Mouse (Mus musculus): Measurements from ENCODE around the gene Draxin. TPM values are rescaled to one million over a fixed set of nuclear protein-coding genes. Genes with fewer than 3 reads are reported as not detected.

Gene Draxin
- total and polyA plus RNA-seq, 2 experiments from 2014 or later: 0.01 TPM; not detected in 1

- no peak overlapping the region for H3K4me2 ChIP-seq (ENCODE audit: low read depth, low read length)
- H3K9ac ChIP-seq (replicated peaks; ENCODE audit: low read depth, low read length): no peak overlapping the region
- no peak for ATAC-seq (ENCODE audit: insufficient read depth, low read depth)
- H3K9me3 ChIP-seq (replicated peaks; ENCODE audit: control insufficient read depth, low read length): no peaks in the 10 kb centered on the region
- no peak overlapping the region for H3K27ac ChIP-seq (ENCODE audit: low read depth)
- peaks cover 21% of the 10 kb centered on the region for H3K4me1 ChIP-seq (ENCODE audit: control insufficient read depth, insufficient read depth)
- H3K27me3 ChIP-seq (ENCODE audit: control insufficient read depth, insufficient read depth, low read length): no peaks in the 10 kb centered on the region
- H3K36me3 ChIP-seq (replicated peaks; ENCODE audit: control insufficient read depth, insufficient read depth, low read length): peaks cover 25% of the 10 kb centered on the region
- DNase-seq (ENCODE audit: low spot score): no peak
- TF ChIP-seq EP300 (IDR thresholded peaks at IDR 0.05; ENCODE audit: low read depth): no peak
- no peak for TF ChIP-seq CTCF (IDR thresholded peaks at IDR 0.05; ENCODE audit: low read depth)
- WGBS: 88% methylated on average over 10 of the region's 10 CpGs
- H3K4me3 ChIP-seq (ENCODE audit: low read depth, low read length): no peak overlapping the region
These were observed 49.3 kb downstream of the Draxin start for GRCm38 (mm10) chr4:148081201-148081600.

DNA sequence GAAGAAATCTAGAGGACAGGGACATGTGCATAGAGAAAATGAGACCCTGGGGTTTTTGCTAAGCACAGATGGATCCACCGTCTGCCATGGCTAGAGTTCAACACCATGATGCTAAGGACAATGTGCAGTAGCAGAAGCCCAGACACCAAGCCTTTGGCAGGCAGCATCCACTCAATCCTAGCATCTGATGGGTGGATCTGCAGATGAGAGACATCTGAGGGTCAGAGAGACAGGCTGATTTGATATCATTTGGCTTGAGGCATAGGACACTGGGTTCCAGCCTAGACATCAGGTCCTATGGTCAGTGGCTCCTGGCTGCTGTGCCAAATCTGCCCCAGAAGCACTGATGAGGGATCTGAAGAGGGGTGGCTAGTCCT lies 49.9 kb downstream of the Draxin start:
- peaks cover 25% of the 10 kb centered on the region for H3K36me3 ChIP-seq (replicated peaks; ENCODE audit: control insufficient read depth, insufficient read depth, low read length)
- H3K4me1 ChIP-seq (ENCODE audit: control insufficient read depth, insufficient read depth): peaks cover 19% of the 10 kb centered on the region
- no peaks in the 10 kb centered on the region for H3K27me3 ChIP-seq (ENCODE audit: control insufficient read depth, insufficient read depth, low read length)
- 86% methylated on average over 1 of the region's 1 CpGs for WGBS
- H3K4me2 ChIP-seq (ENCODE audit: low read depth, low read length): no peak overlapping the region
- H3K4me3 ChIP-seq (ENCODE audit: low read depth, low read length): no peak overlapping the region
- H3K9me3 ChIP-seq (replicated peaks; ENCODE audit: control insufficient read depth, low read length): no peaks in the 10 kb centered on the region
- no peak for TF ChIP-seq CTCF (IDR thresholded peaks at IDR 0.05; ENCODE audit: low read depth)
- TF ChIP-seq EP300 (IDR thresholded peaks at IDR 0.05; ENCODE audit: low read depth): no peak
- H3K27ac ChIP-seq (ENCODE audit: low read depth): no peak overlapping the region
- DNase-seq (ENCODE audit: low spot score) (no peak), ATAC-seq (ENCODE audit: insufficient read depth, low read depth) (no peak)
- H3K9ac ChIP-seq (replicated peaks; ENCODE audit: low read depth, low read length): no peak overlapping the region

DNA sequence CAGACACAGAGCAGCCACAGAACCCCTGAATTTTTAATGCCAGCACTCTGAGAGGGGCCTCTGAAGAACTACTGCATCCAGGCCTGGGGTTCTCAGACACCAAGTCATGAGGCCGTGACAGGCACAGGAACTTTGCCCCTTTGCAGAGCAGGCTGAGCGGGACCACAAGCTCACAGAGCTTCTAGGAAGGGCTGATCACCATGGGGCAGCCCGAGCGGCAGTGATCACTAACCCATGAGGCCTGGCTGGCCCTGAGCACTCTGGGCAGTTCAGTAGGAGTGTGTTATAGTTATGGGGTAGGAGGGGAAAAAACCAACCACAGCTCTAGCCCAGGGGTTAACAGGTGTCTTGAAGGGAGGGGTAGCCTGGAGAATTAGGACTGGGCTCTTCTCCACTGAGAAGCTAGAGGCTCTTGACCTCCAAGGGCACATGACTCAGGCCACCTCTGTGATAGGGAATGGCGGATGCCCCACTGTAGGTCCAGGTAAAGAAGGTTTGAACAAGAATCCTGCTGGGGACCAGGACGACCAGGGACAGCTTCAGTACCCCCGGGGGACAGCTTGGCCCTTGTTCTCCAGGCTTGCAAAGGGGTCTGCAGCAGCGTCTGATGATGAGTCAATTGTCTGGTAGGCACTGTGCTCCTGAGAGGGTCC lies 50.4 kb downstream of the Draxin start:
- 91% methylated on average over 8 of the region's 8 CpGs for WGBS
- no peak for ATAC-seq (ENCODE audit: insufficient read depth, low read depth)

GRCm38 (mm10) chr4:148079212-148079611 lies 51.3 kb downstream of the Draxin start:
- peaks cover 12% of the 10 kb centered on the region for H3K4me1 ChIP-seq (ENCODE audit: control insufficient read depth, insufficient read depth)
- no peak overlapping the region for H3K27ac ChIP-seq (ENCODE audit: low read depth)
- H3K4me2 ChIP-seq (ENCODE audit: low read depth, low read length): no peak overlapping the region
- H3K9me3 ChIP-seq (replicated peaks; ENCODE audit: control insufficient read depth, low read length): no peaks in the 10 kb centered on the region
- no peak for ATAC-seq (ENCODE audit: insufficient read depth, low read depth)
- H3K9ac ChIP-seq (replicated peaks; ENCODE audit: low read depth, low read length): no peak overlapping the region
- H3K36me3 ChIP-seq (replicated peaks; ENCODE audit: control insufficient read depth, insufficient read depth, low read length): peaks cover 25% of the 10 kb centered on the region
- no peak for DNase-seq (ENCODE audit: low spot score)
- H3K4me3 ChIP-seq (ENCODE audit: low read depth, low read length): no peak overlapping the region
- 69% methylated on average over 6 of the region's 6 CpGs for WGBS
- H3K27me3 ChIP-seq (ENCODE audit: control insufficient read depth, insufficient read depth, low read length): no peaks in the 10 kb centered on the region
- TF ChIP-seq CTCF (IDR thresholded peaks at IDR 0.05; ENCODE audit: low read depth) (peak; percentile 19), EP300 (IDR thresholded peaks at IDR 0.05; ENCODE audit: low read depth) (no peak)

More for the DNA sequence above, 50.4 kb downstream of the Draxin start:
- Histone ChIP-seq H3K4me1 (ENCODE audit: control insufficient read depth, insufficient read depth) (peaks cover 16% of the 10 kb centered on the region), H3K4me2 (ENCODE audit: low read depth, low read length) (no peak overlapping the region), H3K27ac (ENCODE audit: low read depth) (no peak overlapping the region), H3K9me3 (replicated peaks; ENCODE audit: control insufficient read depth, low read length) (no peaks in the 10 kb centered on the region), H3K9ac (replicated peaks; ENCODE audit: low read depth, low read length) (no peak overlapping the region), H3K36me3 (replicated peaks; ENCODE audit: control insufficient read depth, insufficient read depth, low read length) (peaks cover 25% of the 10 kb centered on the region), H3K27me3 (ENCODE audit: control insufficient read depth, insufficient read depth, low read length) (no peaks in the 10 kb centered on the region), H3K4me3 (ENCODE audit: low read depth, low read length) (no peak overlapping the region)
- DNase-seq (ENCODE audit: low spot score): no peak
- TF ChIP-seq EP300 (IDR thresholded peaks at IDR 0.05; ENCODE audit: low read depth) (no peak), CTCF (IDR thresholded peaks at IDR 0.05; ENCODE audit: low read depth) (no peak)

- Histone ChIP-seq H3K27ac (ENCODE audit: low read depth) (no peak overlapping the region), H3K27me3 (ENCODE audit: control insufficient read depth, insufficient read depth, low read length) (no peaks in the 10 kb centered on the region), H3K9me3 (replicated peaks; ENCODE audit: control insufficient read depth, low read length) (no peaks in the 10 kb centered on the region), H3K4me3 (ENCODE audit: low read depth, low read length) (no peak overlapping the region), H3K36me3 (replicated peaks; ENCODE audit: control insufficient read depth, insufficient read depth, low read length) (peaks cover 16% of the 10 kb centered on the region), H3K4me1 (ENCODE audit: control insufficient read depth, insufficient read depth) (0 out of 2 replicates have a peak, but pooled peaks cover 7% of the 10 kb centered on the region), H3K4me2 (ENCODE audit: low read depth, low read length) (no peak overlapping the region), H3K9ac (replicated peaks; ENCODE audit: low read depth, low read length) (no peak overlapping the region)
- no peak for TF ChIP-seq EP300 (IDR thresholded peaks at IDR 0.05; ENCODE audit: low read depth)
- no peak for TF ChIP-seq CTCF (IDR thresholded peaks at IDR 0.05; ENCODE audit: low read depth)
- WGBS: 88% methylated on average over 6 of the region's 6 CpGs
- no peak for DNase-seq (ENCODE audit: low spot score)
- no peak for ATAC-seq (ENCODE audit: insufficient read depth, low read depth)
These were observed 54.6 kb downstream of the Draxin start for GRCm38 (mm10) chr4:148075881-148076280.

DNA sequence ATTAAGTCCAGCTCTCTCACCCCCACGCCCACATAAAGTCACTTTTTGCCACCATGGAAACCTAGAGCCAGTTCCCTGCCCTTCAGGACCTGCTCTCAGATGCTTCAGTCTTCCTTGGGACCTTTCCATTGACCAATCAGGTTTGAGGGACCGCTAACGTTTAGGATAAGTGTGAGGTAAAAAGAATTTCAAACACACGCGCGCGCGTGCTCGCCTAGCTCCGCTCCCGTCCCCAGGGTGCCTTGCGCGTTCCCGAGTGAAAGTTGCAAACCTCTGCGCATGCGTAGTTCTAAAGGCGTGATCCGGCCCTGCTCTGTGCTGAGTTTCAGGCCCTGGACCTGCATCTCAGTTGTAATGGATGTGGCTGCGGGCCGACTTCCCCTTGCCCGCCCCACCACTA lies 55.2 kb downstream of the Draxin start:
- Histone ChIP-seq H3K27ac (ENCODE audit: low read depth) (no peak overlapping the region; the same call in 1 of the 2 replicates), H3K9ac (replicated peaks; ENCODE audit: low read depth, low read length) (0 out of 2 replicates have a peak overlapping the region, but pooled peaks have one; percentile 20)
- WGBS: 35% methylated on average over 21 of the region's 21 CpGs

More for the DNA sequence above, 55.2 kb downstream of the Draxin start:
- Histone ChIP-seq H3K36me3 (replicated peaks; ENCODE audit: control insufficient read depth, insufficient read depth, low read length) (peaks cover 10% of the 10 kb centered on the region), H3K27me3 (ENCODE audit: control insufficient read depth, insufficient read depth, low read length) (no peaks in the 10 kb centered on the region), H3K4me2 (ENCODE audit: low read depth, low read length) (peak overlapping the region; percentile 59), H3K9me3 (replicated peaks; ENCODE audit: control insufficient read depth, low read length) (no peaks in the 10 kb centered on the region), H3K4me3 (ENCODE audit: low read depth, low read length) (peak overlapping the region; percentile 33), H3K4me1 (ENCODE audit: control insufficient read depth, insufficient read depth) (0 out of 2 replicates have a peak, but pooled peaks cover 7% of the 10 kb centered on the region)
- peak; percentile 53; the same call in 1 of the 2 replicates for ATAC-seq (ENCODE audit: insufficient read depth, low read depth)
- no peak for TF ChIP-seq CTCF (IDR thresholded peaks at IDR 0.05; ENCODE audit: low read depth)
- no peak for TF ChIP-seq EP300 (IDR thresholded peaks at IDR 0.05; ENCODE audit: low read depth)
- peak; percentile 71 for DNase-seq (ENCODE audit: low spot score)
